Comparison of ENCODE assay signal across 11 mouse cellular contexts in the genomic region with DNA sequence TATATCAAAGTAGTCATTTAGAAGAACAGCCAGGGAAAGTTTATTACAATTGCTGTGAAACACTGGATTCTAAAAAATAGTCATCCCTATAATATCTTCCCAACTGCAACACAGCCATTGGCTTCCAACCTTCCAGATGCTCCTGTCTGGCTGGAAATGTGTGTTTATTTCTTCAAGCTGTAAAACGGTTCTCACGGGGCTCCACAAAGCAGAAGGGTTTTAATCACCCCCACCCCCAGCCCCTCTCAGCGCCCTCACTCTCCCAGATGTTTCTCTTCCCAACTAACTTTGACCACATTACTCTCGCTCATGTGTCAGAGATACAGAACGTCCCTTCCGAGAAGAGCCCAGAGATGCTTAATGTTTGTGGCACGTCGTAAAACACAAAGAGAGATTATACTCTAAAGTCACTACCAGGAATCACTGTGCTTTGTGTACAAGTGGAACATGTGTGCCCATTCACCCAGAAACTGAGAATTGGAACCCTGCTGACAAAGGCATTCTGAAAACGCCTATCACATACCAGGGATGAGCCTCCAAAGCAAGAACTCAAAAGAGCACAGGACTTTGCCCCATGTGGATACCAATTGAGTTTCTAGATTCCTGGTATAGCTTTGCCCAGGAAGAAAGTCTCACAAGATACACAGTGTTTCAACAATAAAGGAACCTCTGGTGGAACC. TPM values are rescaled to one million over a fixed set of nuclear protein-coding genes. Genes with fewer than 3 reads are reported as not detected.
A peak's percentile ranks its signal among the peaks of the same experiment; 100 is the strongest.
DNase-seq lines count a peak whose midpoint lies in the region; ATAC-seq lines count a peak whose summit lies in the region.
"Had no signal": no experiment of that assay in that cellular context is flagged by ENCODE, and none has a peak within 500 bp of the region (broad histone marks: within the 10 kb centered on the region; RNA-seq: fewer than 3 reads in every experiment).

No protein-coding gene starts in this region.

- H3K4me3 ChIP-seq in heart, embryonic 12.5 days = no peak overlapping the region
- H3K4me3 ChIP-seq in embryonic facial prominence, embryonic 12.5 days = no peak overlapping the region
- H3K4me3 ChIP-seq in limb, embryonic 12.5 days (replicated peaks) = no peak overlapping the region
- H3K4me3 ChIP-seq: forebrain, embryonic 13.5 days had no signal

- no peaks in the 10 kb centered on the region for H3K9me3 ChIP-seq in heart, embryonic 12.5 days (replicated peaks)
- no peaks in the 10 kb centered on the region for H3K9me3 ChIP-seq in embryonic facial prominence, embryonic 12.5 days
- H3K9me3 ChIP-seq in limb, embryonic 12.5 days = no peaks in the 10 kb centered on the region
- H3K9me3 ChIP-seq: forebrain, embryonic 13.5 days had no signal

- H3K27me3 ChIP-seq in heart, embryonic 12.5 days (replicated peaks) = no peaks in the 10 kb centered on the region
- no peaks in the 10 kb centered on the region for H3K27me3 ChIP-seq in embryonic facial prominence, embryonic 12.5 days
- H3K27me3 ChIP-seq in limb, embryonic 12.5 days = no peaks in the 10 kb centered on the region
- H3K27me3 ChIP-seq: forebrain, embryonic 13.5 days had no signal

- peak overlapping the region; percentile 41; the same call in 1 of the 2 replicates for H3K27ac ChIP-seq in heart, embryonic 12.5 days (ENCODE audit: poor library complexity, severe bottlenecking)
- 0 out of 2 replicates have a peak overlapping the region, but pooled peaks have one; percentile 23 for H3K27ac ChIP-seq in embryonic facial prominence, embryonic 12.5 days
- 0 out of 2 replicates have a peak overlapping the region, but pooled peaks have one; percentile 50 for H3K27ac ChIP-seq in limb, embryonic 12.5 days
- H3K27ac ChIP-seq: forebrain, embryonic 13.5 days; macrophage had no signal

- 57% methylated on average over 9 of the region's 9 CpGs for WGBS in heart, embryonic 12.5 days
- 51% methylated on average over 9 of the region's 9 CpGs for WGBS in embryonic facial prominence, embryonic 12.5 days
- WGBS in limb, embryonic 12.5 days = 20% methylated on average over 9 of the region's 9 CpGs

- no peak for DNase-seq in heart, adult 8-10 months (ENCODE audit: low spot score)
- peak; percentile 35 for DNase-seq in kidney, adult 18-20 months
- DNase-seq in cerebellum, postnatal 36 days = no peak
- no peak for DNase-seq in adrenal gland, adult 2 months
- DNase-seq in layer of hippocampus, postnatal 25 days (ENCODE audit: extremely low spot score in 1 of 2, low spot score in 1 of 2) = no peak
- DNase-seq: adrenal gland, postnatal 10 days had no signal

- H3K36me3 ChIP-seq in heart, embryonic 12.5 days = peaks cover 27% of the 10 kb centered on the region
- no peaks in the 10 kb centered on the region for H3K36me3 ChIP-seq in embryonic facial prominence, embryonic 12.5 days
- H3K36me3 ChIP-seq in limb, embryonic 12.5 days = peaks cover 22% of the 10 kb centered on the region; the same call in 1 of the 2 replicates

- H3K9ac ChIP-seq in heart, embryonic 12.5 days = no peak overlapping the region
- H3K9ac ChIP-seq in embryonic facial prominence, embryonic 12.5 days = no peak overlapping the region
- no peak overlapping the region for H3K9ac ChIP-seq in limb, embryonic 12.5 days (replicated peaks)
- H3K9ac ChIP-seq: forebrain, embryonic 13.5 days had no signal

- peaks cover 37% of the 10 kb centered on the region for H3K4me1 ChIP-seq in heart, embryonic 12.5 days (replicated peaks)
- 0 out of 2 replicates have a peak, but pooled peaks cover 4% of the 10 kb centered on the region for H3K4me1 ChIP-seq in embryonic facial prominence, embryonic 12.5 days
- peaks cover 4% of the 10 kb centered on the region; the same call in 1 of the 2 replicates for H3K4me1 ChIP-seq in limb, embryonic 12.5 days (replicated peaks)
- H3K4me1 ChIP-seq: forebrain, embryonic 13.5 days had no signal

- ATAC-seq in heart, embryonic 12.5 days (ENCODE audit: insufficient number of reproducible peaks, low FRiP score) = no peak
- ATAC-seq in embryonic facial prominence, embryonic 12.5 days (ENCODE audit: insufficient number of reproducible peaks, insufficient read depth, low FRiP score, low TSS enrichment) = no peak
- ATAC-seq in limb, embryonic 12.5 days (ENCODE audit: insufficient number of reproducible peaks, insufficient read depth, low FRiP score, low TSS enrichment, low read depth) = no peak
- ATAC-seq: forebrain, embryonic 13.5 days had no signal

- H3K4me2 ChIP-seq in heart, embryonic 12.5 days = no peak overlapping the region
- H3K4me2 ChIP-seq in embryonic facial prominence, embryonic 12.5 days (replicated peaks) = no peak overlapping the region
- H3K4me2 ChIP-seq in limb, embryonic 12.5 days = no peak overlapping the region
- H3K4me2 ChIP-seq: forebrain, embryonic 13.5 days had no signal

RNA-seq across cellular contexts. Expression of a gene that starts 32.5 kb away (rescaled TPM):
- 293 and 312 TPM in 2 replicates for polyA plus RNA-seq in heart, embryonic 12.5 days (2016; fragmentation: Nextera tagmentation; extraction: Ambion mirVana)
- 100 to 1,000 TPM; 103 to 124 (median 118) TPM for total RNA-seq in heart, adult 8-10 months (2022)
- 37.1 and 38.1 TPM in 2 replicates for polyA plus RNA-seq in embryonic facial prominence, embryonic 12.5 days (2016; fragmentation: Nextera tagmentation; extraction: Ambion mirVana)
- 43.1 and 48.1 TPM in 2 replicates for polyA plus RNA-seq in limb, embryonic 12.5 days (2016; fragmentation: Nextera tagmentation; extraction: Ambion mirVana)
- 10 to 100 TPM; 66.8 to 74.7 TPM for total RNA-seq in adrenal gland, adult 2 months (2021)
- 21.9 and 23.2 TPM in 2 replicates for polyA plus RNA-seq in adrenal gland, adult 2 months (2012; rRNA removed)
- total RNA-seq in layer of hippocampus, postnatal 25 days (2021) = 10 to 100 TPM; 28.1 to 29.8 TPM
